Mouse (Mus musculus): ENCODE results near the gene Hoxd4.

- no peak for TF ChIP-seq CTCF (IDR thresholded peaks at IDR 0.05; ENCODE audit: low read depth, low read length)
- no peak for TF ChIP-seq GATA1 (IDR thresholded peaks at IDR 0.05; ENCODE audit: borderline replicate concordance, low read length)
- TF ChIP-seq GATA2 (IDR thresholded peaks at IDR 0.05; ENCODE audit: borderline replicate concordance, low read depth, low read length), result no peak
- TF ChIP-seq POLR2AphosphoS5 (IDR thresholded peaks at IDR 0.05; ENCODE audit: insufficient replicate concordance, low read depth, low read length), result no peak
Observed at GRCm38 (mm10) chr2:74747006-74747405, 35.3 kb downstream of the Hoxd4 start.
